Mouse (Mus musculus) MEL (cell line): ENCODE measurements around the gene Mycbp2. TPM values are rescaled to one million over a fixed set of nuclear protein-coding genes. Genes with fewer than 3 reads are reported as not detected.

Source experiments
- DNase-seq: peaks from one replicate; pipeline ENCODE4 v3.0.0; 2011; ENCODE audit warnings: low read depth, low spot score
- H3K27ac ChIP-seq: 2 replicates; pipeline ENCODE4 v1.5.1; 2012; ENCODE audit warnings: low read depth, mild to moderate bottlenecking, control low read depth, low read length, moderate library complexity; ENCODE audit not compliant: control insufficient read depth
- H3K27me3 ChIP-seq, 2 experiments: fragments of 150-350 bp in 1 of 2; sonication (generic) in 1 of 2; 2 replicates each; pipeline ENCODE4 v1.6.1; 2012; ENCODE audit warnings: low read length in 2 of 2, mild to moderate bottlenecking in 2 of 2, improper control_type of control experiment in 1 of 2, moderate library complexity in 1 of 2; ENCODE audit not compliant: insufficient read depth in 2 of 2, control insufficient read depth in 1 of 2
- H3K36me3 ChIP-seq, 2 experiments: 2 replicates each; pipeline ENCODE4 v1.6.1; 2012 to 2014; ENCODE audit warnings: low read length in 2 of 2, improper control_type of control experiment in 1 of 2, inconsistent platforms in 1 of 2, mild to moderate bottlenecking in 1 of 2; ENCODE audit not compliant: insufficient read depth in 2 of 2, control insufficient read depth in 1 of 2
- H3K4me1 ChIP-seq, 2 experiments: fragments of 150-350 bp in 1 of 2; sonication (generic) in 1 of 2; 2 replicates each; pipeline ENCODE4 v1.6.1; 2012; ENCODE audit warnings: low read length in 2 of 2, improper control_type of control experiment in 1 of 2, mild to moderate bottlenecking in 1 of 2; ENCODE audit not compliant: insufficient read depth in 2 of 2, control insufficient read depth in 1 of 2
- H3K4me3 ChIP-seq, 2 experiments: fragments of 150-350 bp in 1 of 2; sonication (generic) in 1 of 2; 2 replicates each; pipeline ENCODE4 v1.5.1; 2012; ENCODE audit warnings: low read depth in 2 of 2, low read length in 2 of 2, mild to moderate bottlenecking in 2 of 2, moderate library complexity in 2 of 2, control low read depth in 1 of 2, improper control_type of control experiment in 1 of 2; ENCODE audit not compliant: control insufficient read depth in 1 of 2, insufficient read depth in 1 of 2
- H3K79me2 ChIP-seq: 2 replicates; pipeline ENCODE4 v1.6.1; 2012; ENCODE audit warnings: mild to moderate bottlenecking, low read length, moderate library complexity; ENCODE audit not compliant: control insufficient read depth, poor library complexity, insufficient read depth
- H3K9ac ChIP-seq: 2 replicates; pipeline ENCODE4 v1.6.1; 2012; ENCODE audit warnings: low read depth, mild to moderate bottlenecking, control low read depth, low read length, moderate library complexity; ENCODE audit not compliant: control insufficient read depth, poor library complexity, severe bottlenecking
- H3K9me3 ChIP-seq: fragments of 150-350 bp; sonication (generic); replicated peaks from 2 replicates; pipeline ENCODE4 v1.6.1; 2012; ENCODE audit warnings: mild to moderate bottlenecking, low read length, improper control_type of control experiment, moderate library complexity; ENCODE audit not compliant: insufficient read depth
- BHLHE40 ChIP-seq: IDR thresholded peaks from 2 replicates; pipeline ENCODE4 v1.6.1; 2012; ENCODE audit warnings: low read depth, mild to moderate bottlenecking, inconsistent platforms, low read length, improper control_type of control experiment, borderline replicate concordance
- CHD1 ChIP-seq: IDR thresholded peaks from 2 replicates; pipeline ENCODE4 v1.6.1; 2012; ENCODE audit warnings: low read depth, mild to moderate bottlenecking, inconsistent platforms, low read length, improper control_type of control experiment
- CHD2 ChIP-seq: IDR thresholded peaks from 2 replicates; pipeline ENCODE4 v1.6.1; 2011; ENCODE audit warnings: low read length, improper control_type of control experiment
- ELF1 ChIP-seq: IDR thresholded peaks from 2 replicates; pipeline ENCODE4 v1.6.1; 2014; ENCODE audit warnings: low read depth, mild to moderate bottlenecking, inconsistent platforms, low read length, improper control_type of control experiment, moderate library complexity
- ETS1 ChIP-seq: IDR thresholded peaks from 2 replicates; pipeline ENCODE4 v1.6.1; 2012; ENCODE audit warnings: low read depth, mild to moderate bottlenecking, inconsistent platforms, low read length, improper control_type of control experiment, moderate library complexity
- GABPA ChIP-seq: IDR thresholded peaks from 2 replicates; pipeline ENCODE4 v1.6.1; 2012; ENCODE audit warnings: low read depth, mild to moderate bottlenecking, inconsistent platforms, low read length, improper control_type of control experiment, moderate library complexity
- HCFC1 ChIP-seq: IDR thresholded peaks from 2 replicates; pipeline ENCODE4 v1.6.1; 2012; ENCODE audit warnings: low read depth, mild to moderate bottlenecking, inconsistent platforms, low read length, improper control_type of control experiment, moderate library complexity
- KAT2A ChIP-seq: conservative IDR thresholded peaks from 2 replicates; pipeline ENCODE4 v1.6.1; 2012; ENCODE audit warnings: low read depth, low read length, improper control_type of control experiment, inconsistent platforms
- MEF2A ChIP-seq: IDR thresholded peaks from 2 replicates; pipeline ENCODE4 v1.6.1; 2014; ENCODE audit warnings: low read depth, mild to moderate bottlenecking, inconsistent platforms, low read length, improper control_type of control experiment; ENCODE audit not compliant: poor library complexity, insufficient replicate concordance, severe bottlenecking; ENCODE audit errors: extremely low read depth
- MYB ChIP-seq: IDR thresholded peaks from 2 replicates; pipeline ENCODE4 v1.6.1; 2011; ENCODE audit warnings: mild to moderate bottlenecking, low read depth, low read length, improper control_type of control experiment
- NELFE ChIP-seq: IDR thresholded peaks from 2 replicates; pipeline ENCODE4 v1.6.1; 2011; ENCODE audit warnings: low read depth, low read length, improper control_type of control experiment
- NRF1 ChIP-seq: IDR thresholded peaks from 2 replicates; pipeline ENCODE4 v1.6.1; 2014; ENCODE audit warnings: low read depth, mild to moderate bottlenecking, inconsistent platforms, low read length, improper control_type of control experiment, moderate library complexity; ENCODE audit not compliant: poor library complexity, insufficient read depth, severe bottlenecking
- POLR2A ChIP-seq, 2 experiments: IDR thresholded peaks; 2 replicates each; pipeline ENCODE4 v1.6.1; 2011 to 2012; ENCODE audit warnings: low read length in 2 of 2, mild to moderate bottlenecking in 2 of 2, control low read depth in 1 of 2, improper control_type of control experiment in 1 of 2, low read depth in 1 of 2, moderate library complexity in 1 of 2; ENCODE audit not compliant: control insufficient read depth in 1 of 2, insufficient read depth in 1 of 2, poor library complexity in 1 of 2
- POLR2AphosphoS2 ChIP-seq: IDR thresholded peaks from 2 replicates; pipeline ENCODE4 v1.6.1; 2011; ENCODE audit warnings: low read length, improper control_type of control experiment
- POLR2AphosphoS5 ChIP-seq: IDR thresholded peaks from 2 replicates; pipeline ENCODE4 v1.6.1; 2012; ENCODE audit warnings: low read depth, borderline replicate concordance, mild to moderate bottlenecking, inconsistent platforms, low read length, moderate library complexity, mixed read lengths
- RCOR1 ChIP-seq: IDR thresholded peaks from 2 replicates; pipeline ENCODE4 v1.6.1; 2012; ENCODE audit warnings: low read depth, mild to moderate bottlenecking, inconsistent platforms, low read length, improper control_type of control experiment
- SMC3 ChIP-seq: IDR thresholded peaks from 2 replicates; pipeline ENCODE4 v1.6.1; 2011; ENCODE audit warnings: low read depth, low read length, improper control_type of control experiment
- TBP ChIP-seq: IDR thresholded peaks from 2 replicates; pipeline ENCODE4 v1.8.0; 2011; ENCODE audit warnings: low read depth, low read length, improper control_type of control experiment
- TCF12 ChIP-seq: IDR thresholded peaks from 2 replicates; pipeline ENCODE4 v1.6.1; 2014; ENCODE audit warnings: low read depth, mild to moderate bottlenecking, inconsistent platforms, low read length, improper control_type of control experiment, moderate library complexity
- UBTF ChIP-seq: IDR thresholded peaks from 2 replicates; pipeline ENCODE4 v1.6.1; 2012; ENCODE audit warnings: low read depth, mild to moderate bottlenecking, inconsistent platforms, low read length, improper control_type of control experiment, moderate library complexity, borderline replicate concordance; ENCODE audit not compliant: insufficient read depth
- USF1 ChIP-seq: IDR thresholded peaks from 2 replicates; pipeline ENCODE4 v1.6.1; 2014; ENCODE audit warnings: low read depth, mild to moderate bottlenecking, inconsistent platforms, low read length, improper control_type of control experiment, moderate library complexity
- USF2 ChIP-seq, 2 experiments: IDR thresholded peaks; 2 replicates each; pipeline ENCODE4 v1.6.1; 2011 to 2012; ENCODE audit warnings: improper control_type of control experiment in 2 of 2, low read length in 2 of 2, borderline replicate concordance in 1 of 2, inconsistent platforms in 1 of 2, low read depth in 1 of 2, mild to moderate bottlenecking in 1 of 2; ENCODE audit not compliant: insufficient read depth in 1 of 2
- ZC3H11A ChIP-seq: IDR thresholded peaks from 2 replicates; pipeline ENCODE4 v1.6.1; 2012; ENCODE audit warnings: low read depth, mild to moderate bottlenecking, inconsistent platforms, low read length, improper control_type of control experiment
- ZMIZ1 ChIP-seq: IDR thresholded peaks from 2 replicates; pipeline ENCODE4 v1.6.1; 2012; ENCODE audit warnings: low read depth, mild to moderate bottlenecking, inconsistent platforms, low read length, improper control_type of control experiment, moderate library complexity
- polyA plus RNA-seq, 2 experiments: library from polyadenylated mRNA; stranded (reverse) in 1 of 2; unstranded in 1 of 2; fragments of >175 nt in 1 of 2; fragments of >200 nt in 1 of 2; gene quantifications; 2 replicates each; pipeline versions ENCODE4 v1.2.1 to v1.2.4; 2012; ENCODE audit warnings: low replicate concordance in 2 of 2, low read depth in 1 of 2; ENCODE audit not compliant: insufficient read length in 2 of 2, insufficient read depth in 1 of 2, missing spikeins in 1 of 2
- total RNA-seq: library from RNA; depleted of rRNA; stranded (reverse); fragments of 300-350 nt; gene quantifications from 2 replicates; pipeline ENCODE4 v1.2.3, GENCODE M21; 2012

Mycbp2 gene
- total and polyA plus RNA-seq, 3 experiments = 9.1 to 28.0 (median 23.4) TPM

DNA sequence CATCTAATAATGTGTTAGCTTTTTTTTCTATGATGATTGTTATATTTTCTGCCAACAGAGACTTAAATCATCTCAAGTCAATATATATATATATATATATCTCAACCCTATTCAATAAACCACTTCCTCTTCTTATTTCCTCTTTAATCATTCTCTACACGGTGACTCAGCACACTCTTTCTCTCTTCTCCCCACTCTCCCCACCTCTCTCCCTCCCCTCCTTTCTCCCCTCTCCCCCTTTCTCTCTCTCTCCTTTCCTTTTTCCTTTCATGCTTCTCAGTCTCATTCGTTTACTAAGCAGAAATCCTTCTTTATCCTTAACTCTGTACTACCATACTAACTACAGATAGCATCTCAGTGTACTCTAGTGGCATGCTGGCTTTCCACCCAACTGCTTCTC is 16.6 kb upstream of the Mycbp2 start (continued):
- TF ChIP-seq NELFE (no peak), MYB (no peak)

DNA sequence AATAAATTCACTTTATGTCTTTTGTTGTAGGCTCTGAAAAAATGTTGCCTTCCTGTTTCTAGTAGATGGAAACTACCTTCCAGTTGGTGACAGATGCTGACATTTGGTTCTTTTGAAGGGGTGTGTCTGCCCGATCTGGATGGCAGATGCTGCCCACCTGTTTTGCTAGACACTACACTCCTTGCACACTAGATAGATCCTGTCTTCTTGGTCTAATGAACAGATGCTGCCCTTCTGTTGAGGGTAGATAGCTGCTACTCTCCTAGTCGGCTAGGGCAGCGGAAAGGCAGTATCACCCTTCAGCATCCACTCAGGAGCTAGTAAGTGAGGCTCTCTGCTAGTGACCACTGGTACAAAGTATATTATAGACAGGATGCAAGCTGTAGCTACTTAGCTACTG is 9.5 kb upstream of the Mycbp2 start:
- TF ChIP-seq USF2 (IDR thresholded peaks at IDR 0.05; ENCODE audit: borderline replicate concordance in 1 of 2, insufficient read depth in 1 of 2, low read depth in 1 of 2, low read length in 2 of 2) (no peak), KAT2A (no peak), HCFC1 (no peak), POLR2AphosphoS2 (no peak), ELF1 (no peak), SMC3 (no peak), ETS1 (no peak), USF1 (no peak), ZMIZ1 (no peak), MEF2A (no peak), CHD1 (no peak), RCOR1 (no peak), CHD2 (no peak)
- H3K9ac ChIP-seq = no peak overlapping the region
- H3K36me3 ChIP-seq = no peaks in the 10 kb centered on the region
- no peaks in the 10 kb centered on the region for H3K27me3 ChIP-seq
- no peak for DNase-seq
- no peak overlapping the region for H3K4me3 ChIP-seq
- no peaks in the 10 kb centered on the region for H3K79me2 ChIP-seq
- no peaks in the 10 kb centered on the region for H3K9me3 ChIP-seq
- H3K4me1 ChIP-seq = no peaks in the 10 kb centered on the region
- H3K27ac ChIP-seq = no peak overlapping the region

DNA sequence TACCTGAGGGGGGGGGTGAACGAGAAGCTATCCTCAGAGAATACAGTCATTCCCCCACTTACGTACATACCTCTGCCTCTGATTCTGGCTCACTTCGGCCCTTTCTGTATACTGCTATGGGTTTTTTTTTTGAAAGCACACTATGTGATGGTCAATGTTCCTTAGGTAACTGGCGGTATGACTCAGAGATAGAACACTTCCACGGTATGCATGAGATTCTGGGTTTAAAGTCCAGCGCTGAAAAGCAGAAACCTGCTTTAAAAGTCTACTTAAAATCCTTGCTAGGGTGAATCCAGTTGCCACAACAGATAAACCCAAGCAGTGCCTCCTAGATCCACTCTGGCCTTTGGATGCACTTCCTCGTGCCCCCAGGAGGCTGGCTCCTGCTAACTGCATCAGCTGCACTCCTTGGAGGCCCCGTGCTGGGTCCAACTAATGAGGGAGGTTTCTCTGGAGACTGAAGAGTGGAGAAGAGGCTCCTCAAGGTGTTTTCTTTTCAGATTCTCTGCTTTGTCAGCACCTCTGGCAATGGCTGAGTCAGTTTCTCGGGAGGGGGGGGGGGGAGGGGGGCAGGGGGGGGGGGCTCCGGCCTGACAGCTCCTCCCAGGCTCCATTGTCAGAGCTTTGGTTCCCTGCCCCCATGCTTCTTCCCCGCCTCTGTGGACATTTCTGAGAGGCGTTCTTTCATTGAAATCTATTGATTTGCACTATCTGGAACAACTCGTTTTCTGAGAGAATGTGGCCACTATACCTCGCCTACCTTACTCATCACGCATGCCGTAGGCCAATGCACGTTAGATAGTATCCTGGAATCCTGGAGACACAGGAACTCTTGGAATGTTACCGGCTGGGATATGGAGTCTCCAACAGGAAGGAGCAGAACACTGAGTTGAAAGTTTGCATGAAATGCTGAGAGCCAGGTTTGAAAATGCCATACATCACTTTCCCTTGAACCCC is 8.1 kb upstream of the Mycbp2 start:
- no peaks in the 10 kb centered on the region; the same call in 1 of the 2 replicates for H3K79me2 ChIP-seq
- no peak overlapping the region for H3K4me3 ChIP-seq
- DNase-seq = no peak
- TF ChIP-seq BHLHE40 = no peak
- no peak for TF ChIP-seq POLR2AphosphoS5
- no peak for TF ChIP-seq KAT2A
- TF ChIP-seq POLR2A (IDR thresholded peaks at IDR 0.05; ENCODE audit: control insufficient read depth in 1 of 2, insufficient read depth in 1 of 2, low read depth in 1 of 2, low read length in 2 of 2, poor library complexity in 1 of 2) = no peak
- no peak for TF ChIP-seq CHD1
- no peak for TF ChIP-seq GABPA
- TF ChIP-seq POLR2AphosphoS2 = no peak
- no peak for TF ChIP-seq TBP
- no peak for TF ChIP-seq CHD2
- no peak for TF ChIP-seq UBTF
- no peak for TF ChIP-seq ZC3H11A
- no peak for TF ChIP-seq NRF1
- no peak for TF ChIP-seq TCF12
- H3K9me3 ChIP-seq = no peaks in the 10 kb centered on the region
- H3K9ac ChIP-seq = no peak overlapping the region
- peaks cover 0 to 3% of the 10 kb centered on the region in 2 experiments; a peak in 1 of 4 replicates for H3K4me1 ChIP-seq
- no peaks in the 10 kb centered on the region for H3K27me3 ChIP-seq
- peaks cover 0 to 4% of the 10 kb centered on the region in 2 experiments; a peak in 2 of 4 replicates for H3K36me3 ChIP-seq
- H3K27ac ChIP-seq = no peak overlapping the region
